Mouse (Mus musculus) cerebellum, adult (tissue): Measurements from ENCODE around the gene Ddx27.

Source experiments
- ATAC-seq: cut with Nextera tagmentation; 2 replicates; pipeline ENCODE4 v1.9.2; 2017; ENCODE audit warnings: mild to moderate bottlenecking, moderate library complexity, mixed read lengths; ENCODE audit not compliant: insufficient number of reproducible peaks, low FRiP score, low TSS enrichment

Gene Ddx27

DNA sequence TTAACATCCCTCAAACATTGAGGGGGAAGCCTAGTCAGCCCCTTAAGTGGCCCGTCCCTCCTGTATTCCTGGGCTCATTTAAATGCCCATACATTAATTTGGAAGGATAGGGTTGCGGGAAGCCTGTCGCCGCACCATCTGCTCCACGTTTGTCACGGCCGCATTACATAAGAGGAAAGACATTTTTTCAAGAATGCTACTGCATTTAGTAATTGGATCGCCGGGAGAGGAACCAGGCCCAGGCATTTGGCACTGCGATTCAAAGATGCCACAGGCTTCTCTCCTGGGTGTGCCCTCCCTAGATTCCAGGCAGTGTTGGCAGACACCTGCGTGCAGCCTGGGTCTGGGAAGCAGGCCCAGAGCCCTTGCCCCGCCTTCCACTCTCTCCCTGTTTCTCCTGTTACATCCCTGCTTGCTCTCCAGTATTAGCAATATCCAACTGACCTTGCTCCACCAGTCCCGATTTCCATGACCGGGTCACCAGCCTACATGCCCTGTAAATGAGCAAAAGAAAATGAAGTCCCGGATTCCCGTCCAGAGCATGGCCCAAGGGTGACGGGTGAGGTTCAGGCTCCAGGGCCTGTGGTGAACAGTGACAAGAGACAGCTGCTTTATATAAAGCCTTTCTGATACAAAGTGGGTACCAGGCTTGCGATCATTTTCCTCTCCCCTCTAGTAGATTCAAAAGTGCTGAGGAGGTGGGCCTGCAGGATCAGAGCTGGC, 64.7 kb downstream of the Ddx27 start:
- peak; percentile 91 for ATAC-seq

GRCm38 (mm10) chr2:167080387-167080786, 65.4 kb downstream of the Ddx27 start:
- no peak for ATAC-seq

- no peak for ATAC-seq
Observed at GRCm38 (mm10) chr2:167081135-167081534, 66.1 kb downstream of the Ddx27 start.

DNA sequence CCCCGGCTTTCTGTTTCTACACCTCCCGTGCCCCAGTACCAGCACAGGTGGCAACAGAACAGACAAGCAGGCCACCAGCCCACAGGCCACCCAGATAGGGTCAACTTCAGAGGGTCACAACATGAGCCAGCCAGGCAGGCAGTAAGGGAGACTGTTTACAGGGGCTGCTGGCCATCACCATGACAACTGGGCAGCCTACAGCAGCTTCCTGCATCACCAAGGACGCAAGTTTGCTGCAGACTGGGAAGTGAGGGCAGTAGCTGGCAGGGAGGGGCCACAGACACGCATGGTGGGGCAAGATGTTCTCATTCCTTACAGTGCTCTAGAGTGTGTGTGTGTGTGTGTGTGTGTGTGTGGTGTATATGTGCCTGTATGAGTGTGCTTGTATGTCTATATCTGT, 66.6 kb downstream of the Ddx27 start:
- no peak for ATAC-seq
